Mouse (Mus musculus) G1E (cell line): ENCODE measurements around the gene Klhdc3.

Experiments
- CTCF ChIP-seq: IDR thresholded peaks from 2 replicates; pipeline ENCODE4 v1.5.1; 2012; ENCODE audit warnings: low read depth, low read length, inconsistent platforms, mixed read lengths
- GATA1 ChIP-seq: IDR thresholded peaks from 2 replicates; pipeline ENCODE4 v1.6.1; 2012; ENCODE audit warnings: borderline replicate concordance, low read length, inconsistent platforms, mixed read lengths
- GATA2 ChIP-seq: IDR thresholded peaks from 2 replicates; pipeline ENCODE4 v1.6.1; 2012; ENCODE audit warnings: low read depth, low read length, inconsistent platforms, borderline replicate concordance
- POLR2AphosphoS5 ChIP-seq: IDR thresholded peaks from 2 replicates; pipeline ENCODE4 v1.6.1; 2012; ENCODE audit warnings: low read depth, low read length, inconsistent platforms; ENCODE audit not compliant: insufficient replicate concordance
- TAL1 ChIP-seq: conservative IDR thresholded peaks from 2 replicates; pipeline ENCODE4 v1.6.1; 2012; ENCODE audit warnings: low read depth, low read length, inconsistent platforms, mixed read lengths

GRCm38 (mm10) chr17:46661981-46662380 is 18.7 kb downstream of the Klhdc3 start:
- TF ChIP-seq CTCF (no peak), POLR2AphosphoS5 (no peak), GATA1 (no peak), GATA2 (no peak), TAL1 (no peak)
